Mouse (Mus musculus): ENCODE measurements around the gene Nit2.

GRCm38 (mm10) chr16:57126268-57126667 is 40.9 kb downstream of the Nit2 start:
- no peak for TF ChIP-seq CTCF (IDR thresholded peaks at IDR 0.05; ENCODE audit: extremely low read depth, insufficient read depth, low read length)
- no peak for TF ChIP-seq POLR2A (IDR thresholded peaks at IDR 0.05; ENCODE audit: extremely low read depth, insufficient read depth, low read length)
